Mouse (Mus musculus) cerebellum, adult 8-10 months (tissue): ENCODE measurements around the gene Pter.

Source experiments
- DNase-seq: peaks from one replicate; pipeline ENCODE4 v3.0.0; 2022

The Pter gene

GRCm38 (mm10) chr2:13009261-13009972 is 85.6 kb downstream of the Pter start:
- DNase-seq = no peak

- DNase-seq = no peak
Observed at GRCm38 (mm10) chr2:13010030-13010459, 86.2 kb downstream of the Pter start.

- DNase-seq = no peak
Observed at GRCm38 (mm10) chr2:13010460-13011341, 86.9 kb downstream of the Pter start.

- DNase-seq = no peak
Observed at GRCm38 (mm10) chr2:13011472-13011871, 87.6 kb downstream of the Pter start, which contains the start of gene C1ql3. C1ql3 (minus strand) TSS chr2:13011806.

- no peak for DNase-seq
Observed at GRCm38 (mm10) chr2:13011973-13012372, 88.1 kb downstream of the Pter start.

- no peak for DNase-seq
Observed at GRCm38 (mm10) chr2:13018382-13018781, 94.5 kb downstream of the Pter start.

- DNase-seq = no peak
Observed at GRCm38 (mm10) chr2:13018861-13019260, 95.0 kb downstream of the Pter start.

- DNase-seq = no peak
Observed at GRCm38 (mm10) chr2:13038772-13039171, 114.9 kb downstream of the Pter start.

GRCm38 (mm10) chr2:13039785-13040184 is 115.9 kb downstream of the Pter start:
- DNase-seq = no peak

- no peak for DNase-seq
Observed at GRCm38 (mm10) chr2:13044555-13044954, 120.7 kb downstream of the Pter start.

- DNase-seq = no peak
Observed at GRCm38 (mm10) chr2:13048649-13049048, 124.8 kb downstream of the Pter start.
